Mouse (Mus musculus) kidney, postnatal 0 days (tissue): ENCODE measurements around the gene Slc25a44. TPM values are rescaled to one million over a fixed set of nuclear protein-coding genes. Genes with fewer than 3 reads are reported as not detected.

Experiments used
- ATAC-seq: fragments of 200-750 bp; cut with Nextera tagmentation; replicated peaks from 2 replicates; pipeline ENCODE4 v1.8.0; 2017; ENCODE audit warnings: low read depth, moderate number of reproducible peaks, moderate TSS enrichment, moderate library complexity; ENCODE audit not compliant: low FRiP score
- DNase-seq: peaks from one replicate; pipeline ENCODE4 v3.0.0-alpha.2; 2016; ENCODE audit warnings: low spot score
- H3K27ac ChIP-seq: fragments of 300-500 bp; sonication (generic); 2 replicates; pipeline ENCODE4 v1.5.1; 2014; ENCODE audit warnings: mild to moderate bottlenecking
- H3K27me3 ChIP-seq: fragments of 300-500 bp; sonication (generic); 2 replicates; pipeline ENCODE4 v1.6.1; 2014; ENCODE audit warnings: low read length, mixed read lengths; ENCODE audit not compliant: insufficient read depth
- H3K36me3 ChIP-seq: fragments of 300-500 bp; sonication (generic); 2 replicates; pipeline ENCODE4 v1.6.1; 2014; ENCODE audit warnings: low read length, mixed read lengths; ENCODE audit not compliant: insufficient read depth
- H3K4me1 ChIP-seq: fragments of 300-500 bp; sonication (generic); replicated peaks from 2 replicates; pipeline ENCODE4 v1.6.1; 2014; ENCODE audit warnings: antibody characterized with exemption, low read length, mixed read lengths; ENCODE audit not compliant: insufficient read depth
- H3K4me2 ChIP-seq: fragments of 300-500 bp; sonication (generic); 2 replicates; pipeline ENCODE4 v1.6.1; 2014; ENCODE audit warnings: mild to moderate bottlenecking, low read length, moderate library complexity, mixed read lengths
- H3K4me3 ChIP-seq: fragments of 300-500 bp; sonication (generic); replicated peaks from 2 replicates; pipeline ENCODE4 v1.5.1; 2014; ENCODE audit warnings: low read depth, low read length
- H3K9ac ChIP-seq: fragments of 300-500 bp; sonication (generic); 2 replicates; pipeline ENCODE4 v1.6.1; 2014; ENCODE audit warnings: low read depth, low read length
- H3K9me3 ChIP-seq: fragments of 300-500 bp; sonication (generic); replicated peaks from 2 replicates; pipeline ENCODE4 v1.6.1; 2016; ENCODE audit warnings: low read length, inconsistent platforms, mixed read lengths
- CTCF ChIP-seq: IDR thresholded peaks from 2 replicates; pipeline ENCODE4 v1.5.1; 2016; ENCODE audit warnings: antibody characterized with exemption, low read depth, mild to moderate bottlenecking, moderate library complexity
- WGBS: fragments of 180-500 bp; shearing (Covaris S2); extraction: QIAGEN DNeasy Blood & Tissue Kit; methylation state at CpG from one replicate; pipeline ENCODE4 v1.1.7; 2014; 5-methylcytosine and 5-hydroxymethylcytosine counted together
- polyA plus RNA-seq: library from polyadenylated mRNA; unstranded; fragments of >200 nt; fragmentation: Nextera tagmentation; extraction: Ambion mirVana; gene quantifications from 2 replicates; pipeline ENCODE4 v1.2.1, GENCODE M21; 2015

The Slc25a44 gene
- 17.1 and 17.7 TPM in 2 replicates for polyA plus RNA-seq

- DNase-seq (peak; percentile 100), ATAC-seq (peak; percentile 96)
- peak within 1 kb of the TSS; percentile 47 for H3K9ac ChIP-seq
- no peak for TF ChIP-seq CTCF
- H3K36me3 ChIP-seq: peaks cover 19% of the 10 kb centered on the region; the same call in 1 of the 2 replicates
- peak within 1 kb of the TSS; percentile 51 for H3K4me3 ChIP-seq
- peak within 1 kb of the TSS; percentile 65 for H3K4me2 ChIP-seq
- no peaks in the 10 kb centered on the region for H3K9me3 ChIP-seq
- 2% methylated on average over 35 of the region's 35 CpGs for whole genome bisulfite sequencing
- peaks cover 10% of the 10 kb centered on the region for H3K4me1 ChIP-seq
- no peaks in the 10 kb centered on the region for H3K27me3 ChIP-seq
- peak within 1 kb of the TSS; percentile 27; the same call in 1 of the 2 replicates for H3K27ac ChIP-seq
These were observed at the start of gene Slc25a44 for GRCm38 (mm10) chr3:88424605-88425329. Slc25a44 (minus strand) TSS chr3:88425139.

GRCm38 (mm10) chr3:88473571-88473970 is 48.6 kb upstream of the Slc25a44 start:
- WGBS: 82% methylated on average over 1 of the region's 1 CpGs
- no peak for ATAC-seq
- H3K9me3 ChIP-seq: no peaks in the 10 kb centered on the region
- no peaks in the 10 kb centered on the region for H3K27me3 ChIP-seq
- no peak for TF ChIP-seq CTCF
- no peaks in the 10 kb centered on the region for H3K36me3 ChIP-seq
- no peak overlapping the region for H3K9ac ChIP-seq
- H3K4me1 ChIP-seq: 0 out of 2 replicates have a peak, but pooled peaks cover 2% of the 10 kb centered on the region
- H3K27ac ChIP-seq: no peak overlapping the region
- DNase-seq: no peak
- H3K4me2 ChIP-seq: no peak overlapping the region
- H3K4me3 ChIP-seq: no peak overlapping the region

GRCm38 (mm10) chr3:88473020-88473419 is 48.1 kb upstream of the Slc25a44 start:
- Histone ChIP-seq H3K27ac (peak overlapping the region; percentile 31; the same call in 1 of the 2 replicates), H3K27me3 (no peaks in the 10 kb centered on the region), H3K9ac (no peak overlapping the region), H3K4me2 (no peak overlapping the region), H3K4me1 (0 out of 2 replicates have a peak, but pooled peaks cover 2% of the 10 kb centered on the region), H3K36me3 (no peaks in the 10 kb centered on the region), H3K9me3 (no peaks in the 10 kb centered on the region), H3K4me3 (no peak overlapping the region)
- TF ChIP-seq CTCF: no peak
- WGBS: 36% methylated on average over 5 of the region's 5 CpGs
- ATAC-seq: no peak
- peak; percentile 27 for DNase-seq

DNA sequence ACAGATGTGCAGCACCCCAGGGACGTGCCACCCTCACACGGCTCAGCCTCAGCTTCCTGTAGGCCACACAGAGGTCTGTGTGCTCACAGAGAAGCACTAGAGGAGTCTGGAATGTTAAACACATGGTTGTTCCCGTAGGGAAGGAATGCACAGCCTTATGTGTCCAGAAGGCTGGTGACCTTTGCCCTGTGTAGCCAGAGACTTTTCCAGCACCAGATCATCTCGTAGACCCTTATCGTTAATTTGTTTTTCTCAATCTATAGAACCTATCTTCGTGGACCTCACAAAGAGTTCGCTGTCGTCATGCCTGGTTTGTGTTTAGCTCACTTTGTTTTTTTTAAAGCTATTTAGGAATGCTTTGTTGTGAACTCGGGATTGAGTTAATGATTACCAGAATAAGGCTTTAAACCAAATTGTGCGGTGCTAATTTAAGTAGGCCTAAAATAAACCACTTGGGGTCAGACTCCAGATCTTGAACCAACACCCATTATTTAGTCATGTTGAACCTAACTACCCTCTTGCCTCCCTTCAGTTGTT is 46.1 kb upstream of the Slc25a44 start:
- Histone ChIP-seq H3K4me1 (0 out of 2 replicates have a peak, but pooled peaks cover 2% of the 10 kb centered on the region), H3K4me3 (no peak overlapping the region), H3K27me3 (no peaks in the 10 kb centered on the region), H3K9ac (no peak overlapping the region), H3K9me3 (no peaks in the 10 kb centered on the region), H3K36me3 (no peaks in the 10 kb centered on the region), H3K27ac (peak overlapping the region; percentile 83), H3K4me2 (no peak overlapping the region)
- WGBS: 39% methylated on average over 10 of the region's 10 CpGs
- TF ChIP-seq CTCF: 0 out of 2 replicates have a peak, but pooled peaks have one; percentile 15
- DNase-seq (peak; percentile 62), ATAC-seq (peak; percentile 81)

DNA sequence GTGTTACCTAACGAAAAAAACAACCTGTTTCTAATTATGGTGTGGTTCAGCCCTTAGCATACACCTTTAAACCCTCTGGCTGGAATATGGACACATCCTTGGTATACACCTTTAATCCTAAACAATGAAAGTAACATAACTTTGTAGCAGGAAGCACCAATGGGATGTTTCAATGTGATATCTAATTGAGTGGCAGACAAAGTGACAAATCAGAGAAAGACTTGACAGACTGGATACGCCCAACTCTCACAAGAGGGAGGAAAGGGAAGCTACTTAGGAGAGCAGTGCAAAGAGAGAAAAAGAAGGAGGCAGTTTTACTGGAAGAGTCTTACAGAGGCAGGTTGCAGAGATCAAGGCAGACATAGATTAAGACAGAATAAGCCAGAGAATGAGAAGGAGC is 44.5 kb upstream of the Slc25a44 start:
- Histone ChIP-seq H3K9me3 (no peaks in the 10 kb centered on the region), H3K4me2 (no peak overlapping the region), H3K27me3 (no peaks in the 10 kb centered on the region), H3K9ac (no peak overlapping the region), H3K4me3 (no peak overlapping the region), H3K36me3 (no peaks in the 10 kb centered on the region), H3K4me1 (0 out of 2 replicates have a peak, but pooled peaks cover 2% of the 10 kb centered on the region), H3K27ac (no peak overlapping the region)
- TF ChIP-seq CTCF: no peak
- ATAC-seq (no peak), DNase-seq (no peak)
- WGBS: 83% methylated on average over 2 of the region's 2 CpGs

DNA sequence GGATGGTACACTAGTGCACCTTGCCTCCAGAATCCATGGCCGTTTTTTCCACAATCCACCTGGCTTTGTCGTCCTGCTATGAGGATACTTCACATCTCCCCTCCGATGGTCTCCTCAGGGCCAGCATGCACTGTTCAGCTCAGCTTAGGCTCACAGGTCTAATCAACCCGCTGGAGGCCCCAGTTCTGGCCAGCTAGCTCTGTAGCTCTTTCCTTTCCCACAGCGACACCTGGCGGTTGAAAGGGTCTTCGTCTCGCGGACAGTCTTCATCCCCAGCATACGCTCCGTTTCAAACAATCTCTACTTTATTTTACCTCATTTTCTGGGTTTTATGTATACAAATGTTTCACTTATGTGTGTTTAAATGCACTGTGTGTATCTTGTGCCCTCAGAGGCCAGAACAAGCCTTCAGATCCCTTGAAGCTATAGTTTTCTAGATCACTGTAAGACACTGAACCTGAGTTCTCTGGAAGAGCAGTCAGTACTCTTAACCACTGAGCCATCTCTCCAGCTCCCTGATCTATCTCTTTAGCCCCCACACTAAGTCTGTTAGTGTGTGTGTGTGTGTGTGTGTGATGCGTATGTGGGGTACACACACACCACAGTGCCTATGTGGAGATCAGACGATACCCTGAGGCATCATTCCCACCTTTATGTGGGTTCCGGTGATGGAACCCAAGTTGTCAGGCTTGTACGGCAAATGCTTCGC is 42.3 kb upstream of the Slc25a44 start:
- 29% methylated on average over 16 of the region's 16 CpGs for WGBS
- peak; percentile 97 for TF ChIP-seq CTCF
- Histone ChIP-seq H3K9ac (no peak overlapping the region), H3K4me2 (no peak overlapping the region), H3K9me3 (no peaks in the 10 kb centered on the region), H3K36me3 (no peaks in the 10 kb centered on the region), H3K27me3 (no peaks in the 10 kb centered on the region), H3K4me3 (no peak overlapping the region), H3K4me1 (0 out of 2 replicates have a peak, but pooled peaks cover 2% of the 10 kb centered on the region), H3K27ac (no peak overlapping the region)
- DNase-seq (peak; percentile 94), ATAC-seq (peak; percentile 65; the same call in 1 of the 2 replicates)
